ENCODE assay signal across 9 mouse cellular contexts in the genomic region with DNA sequence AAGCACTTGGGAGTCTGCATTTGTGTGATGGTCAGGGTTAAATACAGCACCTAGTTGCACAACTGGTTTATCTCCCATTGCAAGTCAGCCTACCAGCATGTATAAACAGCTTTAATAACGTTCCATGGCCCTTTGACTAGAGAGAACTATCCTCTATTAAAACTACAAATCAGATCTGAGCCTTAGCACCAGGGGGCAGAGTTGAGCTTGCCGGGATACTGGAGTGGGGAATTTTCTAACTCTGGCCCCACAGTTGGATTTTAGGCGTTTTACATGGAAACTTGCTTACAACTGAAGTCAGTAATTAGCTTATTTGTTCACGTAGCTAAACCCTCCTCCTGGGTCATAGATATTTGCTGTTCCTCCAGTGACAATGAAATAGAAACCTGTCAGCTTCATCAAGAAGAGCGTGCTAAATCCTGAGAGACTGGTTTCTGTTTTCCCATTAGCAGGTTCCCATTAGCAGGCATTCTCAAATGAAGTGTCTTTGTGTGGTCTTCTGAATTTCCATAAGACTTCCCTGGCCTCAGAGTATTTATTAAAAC. TPM values are rescaled to one million over a fixed set of nuclear protein-coding genes. Genes with fewer than 3 reads are reported as not detected.
DNase-seq lines count a peak whose midpoint lies in the region; ATAC-seq and TF ChIP-seq lines count a peak whose summit lies in the region.
"Had no signal": no experiment of that assay in that cellular context is flagged by ENCODE, and none has a peak within 500 bp of the region (broad histone marks: within the 10 kb centered on the region; RNA-seq: fewer than 3 reads in every experiment).

No protein-coding gene starts in this region.

- H3K4me3 ChIP-seq in kidney, embryonic 14.5 days (ENCODE audit: low read length) = no peak overlapping the region
- H3K4me3 ChIP-seq in E14TG2a.4 (replicated peaks; ENCODE audit: low read length) = no peak overlapping the region
- no peak overlapping the region for H3K4me3 ChIP-seq in stomach, postnatal 0 days (ENCODE audit: low read depth, low read length)
- H3K4me3 ChIP-seq: myocyte had no signal

- H3K27me3 ChIP-seq in kidney, embryonic 14.5 days (ENCODE audit: control insufficient read depth, insufficient read depth, low read length) = no peaks in the 10 kb centered on the region
- no peaks in the 10 kb centered on the region for H3K27me3 ChIP-seq in E14TG2a.4 (ENCODE audit: insufficient read depth, low read length)
- no peaks in the 10 kb centered on the region for H3K27me3 ChIP-seq in stomach, postnatal 0 days (ENCODE audit: control insufficient read depth, insufficient read depth, low read length)

- WGBS in kidney, embryonic 14.5 days = 34% methylated on average over 5 of the region's 5 CpGs
- 41% methylated on average over 5 of the region's 5 CpGs for whole genome bisulfite sequencing in stomach, postnatal 0 days

- H3K9me3 ChIP-seq in kidney, embryonic 14.5 days (ENCODE audit: control insufficient read depth, low read length) = no peaks in the 10 kb centered on the region
- H3K9me3 ChIP-seq in E14TG2a.4 (ENCODE audit: low read length) = peaks cover 18% of the 10 kb centered on the region
- no peaks in the 10 kb centered on the region for H3K9me3 ChIP-seq in stomach, postnatal 0 days (ENCODE audit: control insufficient read depth, low read length)

- ATAC-seq in kidney, embryonic 14.5 days (ENCODE audit: low FRiP score, low TSS enrichment) = no peak
- no peak for ATAC-seq in stomach, postnatal 0 days (ENCODE audit: low FRiP score, low TSS enrichment)

- intact Hi-C loops in gastrocnemius, postnatal 14 days (cut with DNase I; ENCODE audit: low total_unique reads) = loop anchor here (10.0 kb wide), 1 partner anchor 50 kb away; no protein-coding TSS in a partner anchor
- intact Hi-C loops in left cerebral cortex, postnatal 14 days (cut with DNase I) = loop anchor here (5.0 kb wide), 1 partner anchor 317 kb away; no protein-coding TSS in a partner anchor

- no peak overlapping the region for H3K4me2 ChIP-seq in kidney, embryonic 14.5 days (replicated peaks; ENCODE audit: low read depth, low read length)
- H3K4me2 ChIP-seq in stomach, postnatal 0 days (replicated peaks; ENCODE audit: low read depth) = no peak overlapping the region

- H3K4me1 ChIP-seq in kidney, embryonic 14.5 days (ENCODE audit: control insufficient read depth, insufficient read depth, low read length) = peaks cover 34% of the 10 kb centered on the region
- H3K4me1 ChIP-seq in E14TG2a.4 (replicated peaks; ENCODE audit: low read depth, low read length) = no peaks in the 10 kb centered on the region; the same call in 1 of the 2 replicates
- 0 out of 2 replicates have a peak, but pooled peaks cover 2% of the 10 kb centered on the region for H3K4me1 ChIP-seq in stomach, postnatal 0 days (replicated peaks; ENCODE audit: control insufficient read depth, insufficient read depth)

- no peak for TF ChIP-seq EP300 in stomach, postnatal 0 days (optimal IDR thresholded peaks at IDR 0.05)

- peak; percentile 59 for TF ChIP-seq CTCF in E14TG2a.4 (conservative IDR thresholded peaks at IDR 0.05; ENCODE audit: low read length)
- peak; percentile 77 for TF ChIP-seq CTCF in stomach, postnatal 0 days (IDR thresholded peaks at IDR 0.05; ENCODE audit: low read depth)

- H3K27ac ChIP-seq in kidney, embryonic 14.5 days (ENCODE audit: low read depth, low read length) = no peak overlapping the region
- H3K27ac ChIP-seq in stomach, postnatal 0 days (replicated peaks) = no peak overlapping the region

- DNase-seq in kidney, adult 18-20 months = peak; percentile 37
- DNase-seq in ZHBTc4 (ENCODE audit: low read depth, low spot score) = peak; percentile 38
- DNase-seq in gastrocnemius, postnatal 14 days = peak; percentile 54
- peak; percentile 69 to 75 for DNase-seq in left cerebral cortex, postnatal 14 days (ENCODE audit: low spot score in 2 of 2)
- peak; percentile 55 for DNase-seq in stomach, postnatal 0 days (ENCODE audit: low spot score)
- no peak for DNase-seq in spleen, postnatal 14 days (ENCODE audit: low spot score in 2 of 2)

- H3K36me3 ChIP-seq in kidney, embryonic 14.5 days (ENCODE audit: control insufficient read depth, insufficient read depth, low read length) = peaks cover 5% of the 10 kb centered on the region; the same call in 1 of the 2 replicates
- H3K36me3 ChIP-seq in E14TG2a.4 (ENCODE audit: insufficient read depth, low read length) = peaks cover 87% of the 10 kb centered on the region
- H3K36me3 ChIP-seq in stomach, postnatal 0 days (ENCODE audit: control insufficient read depth, insufficient read depth, low read length) = peaks cover 3% of the 10 kb centered on the region

- H3K9ac ChIP-seq in kidney, embryonic 14.5 days (ENCODE audit: low read depth, low read length) = no peak overlapping the region
- no peak overlapping the region for H3K9ac ChIP-seq in stomach, postnatal 0 days (ENCODE audit: low read length)

RNA-seq across cellular contexts. Expression of a gene that starts 8.0 kb away (rescaled TPM):
- polyA plus RNA-seq in kidney, embryonic 14.5 days (2014; fragmentation: Nextera tagmentation; extraction: Ambion mirVana) = 91.7 and 106 TPM in 2 replicates
- 10 to 100 TPM; 75.4 to 80.1 TPM for total RNA-seq in gastrocnemius, postnatal 14 days (2021)
- total RNA-seq in left cerebral cortex, postnatal 14 days (2021) = 10 to 100 TPM; 31.1 to 33.2 TPM
- 80.2 and 82.9 TPM in 2 replicates for polyA plus RNA-seq in stomach, postnatal 0 days (2015; fragmentation: Nextera tagmentation; extraction: Ambion mirVana)

Comparison
In these comparisons a context has a peak if more than half of its experiments do, and no peak if none do; other contexts are left out.
1. DNase-seq: peak in kidney, adult 18-20 months (single experiment), ZHBTc4 (single experiment), gastrocnemius, postnatal 14 days (single experiment), left cerebral cortex, postnatal 14 days (2 of 2) and stomach, postnatal 0 days (single experiment); none in spleen, postnatal 14 days (0 of 2).